Comparison of ENCODE assay signal across 14 mouse cellular contexts in the genomic region with DNA sequence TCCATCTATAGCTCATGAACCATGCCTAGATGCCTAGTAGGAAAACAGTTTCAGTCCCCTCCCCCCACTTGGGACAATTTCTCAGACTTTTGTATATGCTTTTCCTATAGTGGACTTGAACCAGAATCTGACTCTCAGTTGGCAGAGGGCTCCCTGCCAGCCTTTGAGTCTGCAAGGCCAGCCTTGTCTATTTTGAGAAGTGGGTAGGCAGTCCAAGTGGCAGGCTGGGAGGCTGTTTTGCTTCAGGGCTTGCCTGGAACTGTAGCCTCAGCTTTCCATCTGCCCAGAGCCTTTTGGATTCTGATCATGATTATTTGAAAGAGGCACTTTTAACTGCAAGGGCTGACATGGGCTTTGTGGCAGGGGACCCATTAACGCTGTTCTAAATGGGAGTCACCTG. TPM values are rescaled to one million over a fixed set of nuclear protein-coding genes. Genes with fewer than 3 reads are reported as not detected.
DNase-seq lines count a peak whose midpoint lies in the region; ATAC-seq and TF ChIP-seq lines count a peak whose summit lies in the region.
"Had no signal": no experiment of that assay in that cellular context is flagged by ENCODE, and none has a peak within 500 bp of the region (broad histone marks: within the 10 kb centered on the region; RNA-seq: fewer than 3 reads in every experiment).

No protein-coding gene starts in this region.

- intact Hi-C loops in left cerebral cortex, postnatal 36 days (cut with DNase I), result no loop called here

- no peak for TF ChIP-seq CTCF in brain, embryonic 14.5 days (IDR thresholded peaks at IDR 0.05; ENCODE audit: borderline replicate concordance, extremely low read depth, insufficient read depth, insufficient read length)

- no peak for TF ChIP-seq POLR2A in brain, embryonic 14.5 days (IDR thresholded peaks at IDR 0.05; ENCODE audit: borderline replicate concordance, extremely low read depth, insufficient read depth, insufficient read length, poor library complexity, severe bottlenecking)

- no peak for ATAC-seq in cerebellum, adult (ENCODE audit: insufficient number of reproducible peaks, low FRiP score, low TSS enrichment)
- peak; percentile 95 for ATAC-seq in frontal cortex, adult (ENCODE audit: low TSS enrichment)
- ATAC-seq: intestine, embryonic 15.5 days; lung, postnatal 0 days had no signal

- peak; percentile 15 for DNase-seq in cerebellum, adult 9-10 months
- DNase-seq in brain, embryonic 14.5 days (ENCODE audit: low read depth), result peak; percentile 2
- peak; percentile 29 to 59 for DNase-seq in left cerebral cortex, postnatal 36 days (ENCODE audit: low spot score in 2 of 2)
- no peak for DNase-seq in adrenal gland, postnatal 25 days
- DNase-seq in spleen, adult 12 weeks (ENCODE audit: low spot score), result no peak
- no peak for DNase-seq in thymus, postnatal 0 days (ENCODE audit: low spot score)
- DNase-seq: adrenal gland, adult 8-10 months; gastrocnemius, postnatal 36 days; heart, postnatal 14 days; thymus, postnatal 4 days had no signal

RNA-seq across cellular contexts. Expression of a gene that starts 23.2 kb away (rescaled TPM):
- 13.2 and 18.3 TPM in 2 replicates for polyA plus RNA-seq in brain, embryonic 14.5 days (2012; rRNA removed)
- 10 to 100 TPM; 54.0 to 69.8 TPM for total RNA-seq in left cerebral cortex, postnatal 36 days (2021)
- total RNA-seq in adrenal gland, postnatal 25 days (2021), result 2.0 and 4.0 TPM in 2 replicates
- 0.25 and 0.77 TPM in 2 replicates for polyA plus RNA-seq in thymus, postnatal 0 days (2015; fragmentation: Nextera tagmentation; extraction: Ambion mirVana)
- total RNA-seq: gastrocnemius, postnatal 36 days had no signal

RNA-seq across cellular contexts. Expression of a gene that starts 51.4 kb away (rescaled TPM):
- polyA plus RNA-seq in brain, embryonic 14.5 days (2012; rRNA removed), result 8.5 and 13.6 TPM in 2 replicates
- 10 to 100 TPM; 36.8 to 43.9 TPM for total RNA-seq in left cerebral cortex, postnatal 36 days (2021)
- total RNA-seq in adrenal gland, postnatal 25 days (2021), result 41.9 and 50.3 TPM in 2 replicates
- 10.6 and 10.7 TPM in 2 replicates for polyA plus RNA-seq in thymus, postnatal 0 days (2015; fragmentation: Nextera tagmentation; extraction: Ambion mirVana)

Comparison
In these comparisons a context has a peak if more than half of its experiments do, and no peak if none do; other contexts are left out.
1. DNase-seq: peak in cerebellum, adult 9-10 months (single experiment), brain, embryonic 14.5 days (single experiment) and left cerebral cortex, postnatal 36 days (2 of 2); none in adrenal gland, postnatal 25 days (single experiment), spleen, adult 12 weeks (single experiment) and thymus, postnatal 0 days (single experiment).
2. RNA of a gene that starts 23.2 kb away (total RNA-seq): 54.0 to 69.8 TPM in left cerebral cortex, postnatal 36 days; 2.0 to 4.0 TPM in adrenal gland, postnatal 25 days; every median in the first group is over 10 times any median in the second.